Mouse (Mus musculus): ENCODE data around the gene Magi1.
"Not testable (repeated sequence)": the region's sequence is repeated elsewhere in the genome, so short reads cannot be mapped to it uniquely, and the experiment has no call there.

Magi1 gene

DNA sequence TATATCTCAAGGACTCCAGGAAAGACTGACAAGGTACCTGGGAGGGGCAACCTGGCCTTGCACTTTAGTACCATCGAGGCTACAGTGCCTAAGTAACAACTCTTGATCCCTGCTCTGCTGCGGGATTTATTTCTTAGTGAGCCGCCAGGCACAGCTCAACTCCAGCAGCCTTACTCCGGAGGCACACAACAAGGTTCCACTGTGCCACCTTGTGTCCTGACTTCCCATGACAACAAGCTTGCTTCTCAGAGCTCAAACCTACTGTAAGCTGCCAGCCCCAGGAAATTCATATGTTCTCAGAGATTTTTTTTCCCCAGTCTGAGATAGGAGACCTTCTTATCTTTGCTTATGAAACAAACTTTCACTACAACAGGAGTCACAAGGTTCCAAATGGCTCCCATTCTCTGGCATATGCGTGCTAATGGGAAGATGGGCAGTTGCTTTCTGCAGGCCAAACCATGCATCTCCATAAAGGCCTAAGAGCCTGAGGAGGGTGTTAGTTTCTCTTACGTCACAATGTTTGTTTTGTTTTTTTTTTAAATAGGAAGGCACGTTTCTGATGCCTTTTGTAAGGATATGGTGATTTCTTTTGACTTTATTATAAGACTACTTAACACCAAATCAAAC is 556.8 kb downstream of the Magi1 start:
- peak; percentile 82 for DNase-seq (ENCODE audit: low spot score)

DNA sequence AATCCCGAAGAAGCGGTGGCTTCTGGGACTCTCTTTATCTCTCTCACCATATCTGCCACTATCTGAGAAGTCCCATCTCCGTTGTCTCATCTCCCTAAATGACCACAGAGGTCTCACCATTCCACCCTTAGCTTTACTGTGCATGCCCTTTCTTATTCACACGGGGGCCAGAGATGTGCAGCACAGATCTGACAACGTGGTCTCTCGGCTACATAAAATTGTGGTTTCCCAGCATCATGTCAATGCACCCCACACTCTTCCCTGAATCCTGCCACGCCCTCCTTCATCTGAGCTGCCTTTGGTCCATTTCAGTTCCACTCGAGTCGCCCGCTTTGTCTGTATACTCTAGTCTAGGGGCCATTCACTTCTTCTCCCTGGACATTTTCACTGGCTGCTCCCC is 557.6 kb downstream of the Magi1 start:
- DNase-seq (ENCODE audit: low spot score), result no peak

DNA sequence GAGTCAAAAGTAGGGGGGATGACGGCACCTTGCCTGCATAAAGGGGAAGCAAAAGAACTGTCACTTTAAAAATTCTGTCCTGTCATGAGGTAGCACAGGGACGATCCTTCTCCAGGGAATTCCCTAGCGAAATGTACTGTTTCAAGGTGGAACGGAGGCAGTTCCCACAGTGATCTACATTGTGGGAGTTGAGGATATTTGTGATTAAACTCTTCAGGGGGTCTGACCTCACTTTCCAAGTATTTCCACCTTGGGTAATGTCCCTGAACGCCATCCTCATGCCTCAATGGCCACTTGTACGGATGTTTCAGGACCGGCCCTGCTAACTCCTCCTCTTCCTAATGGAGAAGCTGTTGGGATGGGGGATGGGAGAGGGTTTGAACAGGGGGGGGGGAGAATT is 559.0 kb downstream of the Magi1 start:
- no peak for DNase-seq (ENCODE audit: low spot score)

DNA sequence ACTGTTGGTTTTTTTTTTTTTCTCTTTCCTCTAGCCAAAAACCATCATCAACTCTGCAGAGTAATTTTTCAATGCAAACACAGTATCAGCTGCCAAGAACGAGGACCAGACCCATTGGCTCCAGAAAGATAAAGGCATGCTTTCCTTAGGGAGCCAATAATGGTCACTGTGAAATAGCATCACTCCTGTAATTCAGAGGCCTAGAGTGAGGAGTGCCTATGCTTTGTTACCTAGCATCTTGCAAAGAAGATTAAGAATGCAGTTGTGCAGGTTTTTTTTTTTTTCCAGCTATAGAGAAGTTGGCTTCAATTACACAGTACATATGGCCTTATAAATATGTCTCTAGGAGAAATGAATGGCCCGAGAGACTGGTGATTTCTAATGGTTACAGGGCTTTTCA is 560.5 kb downstream of the Magi1 start:
- no peak for DNase-seq (ENCODE audit: low spot score)

DNA sequence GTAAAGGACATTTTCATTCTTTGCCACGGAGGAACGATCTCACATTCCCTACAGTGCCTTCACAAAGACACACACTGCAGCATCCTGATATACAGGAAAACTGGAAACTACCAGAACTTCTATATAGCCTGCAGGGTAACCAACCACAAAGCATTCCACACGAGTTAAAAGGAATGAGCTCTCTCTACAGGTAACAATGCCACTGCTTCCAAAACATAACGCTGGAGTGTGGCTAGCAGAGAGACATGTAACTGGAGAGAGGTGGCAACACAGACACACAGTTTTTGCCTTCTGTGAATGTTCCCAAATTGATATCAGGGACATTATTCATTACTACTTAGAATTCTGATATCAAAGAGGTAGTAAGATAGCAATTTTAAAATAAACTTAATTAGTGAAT is 564.2 kb downstream of the Magi1 start:
- peak; percentile 40 for DNase-seq (ENCODE audit: low spot score)

DNA sequence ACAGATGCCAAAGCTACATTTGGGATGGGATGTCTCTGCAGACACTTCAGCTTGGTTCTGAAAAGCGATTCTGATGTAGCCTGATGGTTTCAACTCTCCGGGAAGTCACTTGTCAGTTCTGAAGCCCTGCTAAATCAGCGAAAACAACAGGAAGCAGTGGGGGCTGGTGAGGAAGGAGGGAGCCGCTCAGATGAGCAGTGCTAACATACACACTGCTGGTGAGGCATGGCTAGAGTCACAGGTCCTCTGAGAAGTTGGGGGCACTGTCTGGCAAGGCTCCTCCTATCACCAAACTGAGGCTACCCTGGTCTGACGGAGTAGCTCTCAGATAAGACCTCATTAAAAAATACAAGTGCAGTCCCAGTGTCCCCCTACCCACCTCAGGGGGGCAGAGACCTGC is 565.3 kb downstream of the Magi1 start:
- DNase-seq (ENCODE audit: low spot score), result no peak

DNA sequence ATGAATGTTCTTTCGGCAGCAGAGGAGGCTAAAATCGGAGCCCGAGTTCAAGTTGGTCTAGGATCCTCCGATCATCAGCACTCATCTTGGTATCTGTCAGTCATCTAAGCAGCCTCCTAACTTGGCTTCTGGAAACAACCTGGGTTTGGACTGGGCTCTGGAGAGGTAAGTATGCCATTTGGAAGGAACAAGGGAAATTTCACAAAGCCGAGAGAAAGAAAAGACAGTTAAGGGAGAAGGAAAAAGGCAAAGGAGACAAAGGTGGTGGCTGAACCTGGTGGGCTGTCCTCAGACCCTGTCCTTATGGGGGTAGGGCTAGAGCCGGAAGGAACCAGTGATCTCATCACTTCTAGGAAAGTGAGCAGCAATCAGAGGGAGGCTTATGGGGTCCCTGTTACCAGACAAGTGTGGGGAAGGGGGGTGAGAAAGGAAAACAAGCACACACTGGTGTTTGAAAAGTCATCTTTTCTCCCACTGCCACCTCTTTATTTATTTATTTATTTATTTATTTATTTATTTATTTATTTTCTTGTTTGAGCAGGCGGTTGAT is 565.8 kb downstream of the Magi1 start:
- DNase-seq (ENCODE audit: low spot score), result no peak

DNA sequence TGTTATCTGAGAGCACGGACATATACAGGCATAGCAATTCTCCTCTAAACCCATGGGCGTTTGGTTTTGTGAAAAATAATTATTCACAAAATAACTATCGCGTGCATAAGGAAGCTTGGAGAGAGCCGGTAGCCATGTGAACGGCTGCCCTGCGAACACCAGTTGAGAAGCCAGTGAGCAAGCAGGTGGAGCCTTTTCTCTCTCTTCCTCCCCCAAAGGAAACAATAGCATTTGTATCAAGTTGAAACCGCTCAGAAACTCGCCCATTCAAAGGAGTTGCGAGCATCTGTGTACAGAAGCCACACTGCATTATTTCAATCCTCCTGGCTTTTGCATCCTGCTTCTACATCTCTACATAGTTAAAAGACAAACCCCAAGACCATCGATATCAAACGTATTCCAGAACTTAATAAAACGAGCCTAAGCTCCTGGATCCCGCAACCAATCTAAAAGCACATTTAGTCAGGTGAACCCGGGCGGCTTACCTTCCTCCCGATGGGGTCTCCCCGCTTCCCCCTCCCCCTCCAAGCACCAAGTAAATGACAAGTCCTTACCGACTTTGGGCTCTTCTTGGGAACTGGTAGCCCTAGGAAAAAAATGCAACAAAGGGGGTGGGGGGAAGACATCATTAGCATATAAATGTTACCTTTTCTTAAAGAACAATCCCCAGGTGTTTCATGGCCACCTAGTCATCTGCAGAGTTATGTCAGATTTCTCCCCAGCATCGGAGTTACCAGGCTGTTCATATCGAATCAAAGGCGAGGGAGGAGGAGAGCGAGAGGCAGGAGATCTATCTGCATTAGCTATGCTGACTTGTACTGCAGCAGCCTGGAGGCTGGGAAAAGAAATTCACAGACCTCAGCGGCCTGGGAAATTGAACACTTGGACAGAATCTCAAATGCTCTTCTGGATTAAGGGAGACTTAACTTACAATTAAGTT is 566.8 kb downstream of the Magi1 start:
- no peak for DNase-seq (ENCODE audit: low spot score)

DNA sequence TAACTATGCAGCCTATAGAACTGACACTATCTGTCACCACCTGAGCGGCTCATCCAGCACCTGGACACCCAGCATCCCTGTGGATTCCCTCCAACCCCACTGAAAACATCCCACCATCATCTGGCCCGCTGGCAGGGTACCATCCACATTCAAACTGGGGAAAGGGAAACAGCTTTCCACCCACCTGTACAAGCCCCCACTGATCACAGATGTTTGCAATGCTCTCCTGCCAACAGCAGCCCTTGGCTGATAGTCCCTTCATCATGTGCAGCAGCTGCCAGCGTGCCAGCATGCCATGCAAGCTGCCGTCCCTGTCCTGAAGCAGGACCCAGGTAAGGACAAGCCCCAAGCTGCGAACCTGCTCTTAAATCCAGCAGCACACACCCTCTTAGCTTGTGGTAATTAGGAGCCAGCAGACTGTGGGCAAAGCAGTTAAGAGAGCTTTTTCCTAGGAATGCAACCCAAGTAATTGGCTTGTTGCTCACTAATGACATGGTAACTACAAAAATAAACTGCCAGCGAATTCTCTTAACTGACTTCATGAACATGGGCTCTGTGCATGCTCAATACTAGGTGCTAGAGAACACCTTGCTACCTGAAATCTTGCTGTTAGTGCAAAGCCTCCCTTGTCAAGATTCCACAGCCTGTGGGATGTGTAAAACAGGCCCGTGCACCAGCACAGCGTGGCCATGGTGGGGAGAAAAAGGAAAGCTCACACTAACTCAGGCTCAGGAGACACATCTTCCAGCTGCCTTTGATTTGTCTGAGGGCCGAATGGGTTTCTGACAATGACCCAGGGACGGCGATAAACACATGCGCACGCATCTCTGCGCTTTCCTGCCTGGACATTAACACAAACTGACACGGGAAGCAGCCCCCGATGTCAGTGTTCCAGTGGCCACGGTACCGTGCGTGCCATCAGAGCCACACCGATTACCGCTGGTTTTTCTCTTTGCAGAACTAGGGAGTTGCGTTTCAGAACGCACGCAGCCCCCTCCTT is 568.2 kb downstream of the Magi1 start:
- no peak for DNase-seq (ENCODE audit: low spot score)

DNA sequence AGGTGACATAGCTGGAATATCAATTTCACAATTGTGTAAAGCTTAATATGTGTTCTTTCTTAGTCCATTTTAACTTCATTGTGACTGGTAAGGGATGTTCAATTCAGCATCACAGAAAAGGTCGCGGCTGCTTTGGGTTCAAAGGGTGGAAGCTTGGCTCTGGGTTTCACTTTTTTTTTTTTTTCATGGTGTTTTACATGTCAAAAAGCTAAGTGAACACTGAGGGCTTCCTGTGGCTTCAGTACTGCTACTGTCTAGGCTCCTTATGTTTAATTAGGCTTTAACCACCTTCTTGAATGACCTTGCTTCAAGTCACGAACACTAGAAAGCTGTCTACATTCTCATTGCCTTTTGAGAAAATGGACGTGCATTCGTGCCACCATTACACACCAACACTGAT is 579.4 kb downstream of the Magi1 start:
- no peak for DNase-seq (ENCODE audit: low spot score)

DNA sequence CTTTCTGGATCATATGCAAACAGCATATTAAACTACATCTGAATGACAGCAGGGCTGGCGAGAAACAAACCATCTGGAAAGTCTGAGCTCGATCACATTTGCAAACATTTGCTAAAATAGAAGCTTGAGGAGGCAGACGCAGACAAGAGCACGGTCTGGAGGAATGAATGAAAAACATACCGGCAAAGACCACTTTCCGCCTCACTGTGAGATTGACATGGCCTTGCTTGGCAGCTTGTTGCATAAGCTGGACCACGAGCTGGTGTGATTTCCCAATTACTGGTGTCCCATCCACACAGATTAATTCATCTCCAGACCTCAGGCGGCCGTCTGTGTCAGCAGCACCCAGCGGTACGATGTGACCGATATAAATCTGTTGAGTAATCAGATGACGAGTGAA is 584.3 kb downstream of the Magi1 start:
- no peak for DNase-seq (ENCODE audit: low spot score)

DNA sequence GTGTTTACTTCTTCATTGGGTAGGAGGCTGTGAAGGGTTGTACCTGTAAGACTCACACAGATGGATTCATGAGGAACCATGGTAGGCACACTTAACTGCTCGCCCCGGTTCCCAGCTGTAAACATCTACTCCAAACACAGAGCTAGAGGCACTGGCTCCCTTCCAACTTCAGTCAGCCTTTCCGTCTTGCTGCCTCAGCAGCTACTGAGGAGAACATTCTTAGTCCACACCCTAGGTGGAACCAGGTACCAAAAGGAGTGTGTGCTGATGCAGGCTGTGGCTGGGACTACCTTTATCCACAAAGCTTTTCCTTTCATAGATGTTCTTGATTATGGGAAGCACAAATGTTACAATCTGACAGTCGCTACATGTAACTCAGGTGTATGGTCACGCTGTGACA is 585.8 kb downstream of the Magi1 start:
- no peak for DNase-seq (ENCODE audit: low spot score)

DNA sequence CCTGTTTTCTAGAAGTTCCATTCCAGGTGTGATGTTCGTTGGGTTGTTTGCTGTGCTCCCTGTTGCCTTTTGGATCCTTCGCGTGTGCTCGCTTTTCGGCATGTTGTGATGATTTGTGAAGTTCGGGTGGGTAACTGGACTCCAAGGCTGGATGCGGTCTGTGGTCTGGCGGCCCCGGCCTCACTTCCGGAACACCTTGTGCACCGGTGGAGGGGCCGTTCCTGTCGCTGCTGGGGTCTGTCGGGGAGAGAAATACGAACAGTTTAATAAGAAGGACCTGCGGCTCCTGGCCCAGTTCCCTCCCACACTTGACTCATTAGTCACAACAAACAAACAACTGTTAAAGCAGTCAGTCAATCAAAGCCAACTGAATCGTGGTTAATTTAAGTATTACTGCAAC is 605.0 kb downstream of the Magi1 start:
- DNase-seq (ENCODE audit: low spot score), result no peak

DNA sequence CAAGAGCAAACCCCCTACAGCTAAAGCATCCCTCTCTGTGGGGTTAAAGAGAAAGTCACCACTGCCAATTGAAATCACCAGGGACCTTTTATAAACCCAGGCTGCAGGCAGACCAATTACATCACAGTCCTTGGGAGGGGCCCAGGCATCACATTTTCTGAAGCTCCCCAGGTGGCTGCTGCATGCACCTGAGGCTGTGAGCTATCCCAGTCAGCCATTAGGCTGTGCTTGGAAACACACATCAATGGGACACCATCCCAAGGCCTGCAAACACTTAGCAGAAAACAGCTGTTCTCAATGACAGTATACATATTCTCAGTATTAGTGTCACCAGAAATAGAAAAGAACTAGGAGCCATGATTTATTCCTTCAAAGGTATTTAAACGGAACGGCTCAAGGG is 617.0 kb downstream of the Magi1 start:
- no peak for DNase-seq (ENCODE audit: low spot score)

DNA sequence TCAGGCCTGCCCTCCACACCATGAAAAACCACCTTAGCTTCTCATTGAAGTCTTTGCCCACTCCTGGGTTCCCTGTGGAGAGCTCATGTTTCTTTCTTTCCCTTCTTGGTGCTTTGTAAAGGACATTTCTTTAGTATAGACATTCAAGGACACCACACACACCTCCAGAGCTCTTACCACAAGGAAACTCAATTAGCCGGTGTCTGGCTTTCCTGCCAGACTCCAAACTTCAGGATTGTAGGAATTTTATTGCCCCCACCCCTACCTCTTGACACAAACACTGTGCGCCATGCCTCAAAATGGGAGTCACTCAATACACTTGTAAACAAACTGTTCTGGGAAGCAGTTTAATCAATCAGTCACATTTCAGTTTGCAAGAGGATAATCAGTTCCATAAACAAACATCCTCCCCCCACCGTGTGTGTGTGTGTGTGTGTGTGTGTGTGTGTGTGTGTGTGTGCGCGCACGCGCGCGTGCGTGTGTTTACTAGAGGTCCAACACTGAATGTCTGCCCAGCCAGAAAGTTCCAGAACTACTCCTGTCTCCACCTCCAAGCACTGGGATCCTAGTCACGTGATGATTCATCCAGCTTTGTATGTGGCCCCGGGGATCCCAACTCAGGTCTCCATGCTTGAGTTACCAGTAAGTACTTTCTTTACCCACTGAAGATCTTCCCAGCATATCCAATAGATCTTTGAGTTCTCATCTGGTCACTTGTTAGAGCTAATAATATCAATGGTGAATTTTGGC is 618.5 kb downstream of the Magi1 start:
- DNase-seq (ENCODE audit: low spot score), result no peak

DNA sequence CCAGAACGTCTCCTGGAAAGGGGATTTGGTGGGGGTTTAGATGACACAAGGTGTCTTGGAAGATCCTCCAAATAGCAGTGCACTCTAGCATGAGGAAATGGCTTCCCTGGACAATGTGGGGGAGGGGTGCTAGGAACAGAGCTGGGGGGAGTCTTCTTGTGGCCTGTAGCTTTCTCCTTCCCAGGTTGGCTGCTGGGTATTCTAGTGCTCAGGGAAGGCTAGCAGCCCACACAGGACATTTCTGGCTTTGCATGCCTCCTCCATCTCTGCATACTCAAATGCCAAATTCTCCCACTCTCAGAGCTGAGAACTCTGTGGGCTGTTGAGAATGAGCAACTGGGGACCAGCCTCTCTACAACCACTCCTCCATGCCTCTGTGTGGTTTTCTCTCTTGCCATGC is 622.6 kb downstream of the Magi1 start:
- no peak for DNase-seq (ENCODE audit: low spot score)

DNA sequence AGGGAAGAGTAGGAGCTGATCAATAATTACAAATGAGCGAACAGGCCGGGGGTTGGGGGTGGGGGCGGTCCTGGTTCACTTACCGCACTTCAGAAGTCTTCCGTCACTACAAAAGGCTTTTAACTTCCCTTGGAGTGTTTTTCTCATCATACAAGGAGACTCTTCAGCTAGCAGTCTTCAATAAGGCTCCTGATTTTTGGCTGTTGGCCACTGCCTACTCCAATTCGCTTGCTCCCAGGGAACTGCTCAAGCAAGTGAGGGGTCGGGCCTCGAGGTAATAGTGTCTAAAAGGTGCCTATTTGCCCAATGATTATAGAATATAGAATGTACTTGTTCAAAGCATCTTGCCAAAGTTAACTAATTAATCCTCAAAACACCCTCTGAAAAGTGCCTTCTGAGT is 624.2 kb downstream of the Magi1 start:
- no peak for DNase-seq (ENCODE audit: low spot score)

DNA sequence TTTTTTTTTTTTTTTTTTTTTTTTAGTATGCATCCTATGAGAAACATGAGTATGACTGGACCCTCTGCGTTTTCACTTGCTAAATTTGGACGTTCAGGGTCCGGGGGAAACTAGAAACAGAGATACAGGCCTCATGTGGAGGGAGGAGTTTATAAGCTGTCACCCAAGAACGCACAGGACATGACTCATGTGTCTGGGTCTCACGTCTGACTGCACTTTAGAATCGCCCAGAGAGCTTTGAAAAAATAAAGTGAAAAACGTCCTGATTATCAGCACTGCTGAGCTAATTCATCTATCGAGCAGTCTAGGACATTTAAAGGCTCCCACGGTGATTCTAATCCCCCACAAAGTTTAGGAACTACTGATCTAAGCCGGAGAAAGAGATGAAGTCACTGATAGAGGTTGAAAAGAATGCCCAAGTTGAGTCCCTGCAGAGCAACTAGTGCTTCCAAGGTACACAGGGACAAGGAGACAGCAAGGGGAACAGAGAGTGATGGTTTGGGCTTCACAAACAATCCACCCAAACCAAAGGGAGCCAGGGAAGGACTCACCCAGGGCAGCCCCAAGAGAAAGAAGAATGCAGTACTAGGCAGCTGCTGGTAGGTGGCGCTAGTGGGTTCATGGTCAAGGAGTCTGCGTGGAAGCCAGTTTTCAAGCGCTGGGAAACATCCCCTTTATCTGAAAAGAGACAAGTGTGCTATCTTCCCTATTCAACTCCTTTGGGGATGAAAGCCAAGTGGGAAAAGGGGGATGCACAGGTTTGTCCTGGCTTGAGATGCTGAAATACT is 626.3 kb downstream of the Magi1 start:
- peak; percentile 74 for DNase-seq (ENCODE audit: low spot score)

DNA sequence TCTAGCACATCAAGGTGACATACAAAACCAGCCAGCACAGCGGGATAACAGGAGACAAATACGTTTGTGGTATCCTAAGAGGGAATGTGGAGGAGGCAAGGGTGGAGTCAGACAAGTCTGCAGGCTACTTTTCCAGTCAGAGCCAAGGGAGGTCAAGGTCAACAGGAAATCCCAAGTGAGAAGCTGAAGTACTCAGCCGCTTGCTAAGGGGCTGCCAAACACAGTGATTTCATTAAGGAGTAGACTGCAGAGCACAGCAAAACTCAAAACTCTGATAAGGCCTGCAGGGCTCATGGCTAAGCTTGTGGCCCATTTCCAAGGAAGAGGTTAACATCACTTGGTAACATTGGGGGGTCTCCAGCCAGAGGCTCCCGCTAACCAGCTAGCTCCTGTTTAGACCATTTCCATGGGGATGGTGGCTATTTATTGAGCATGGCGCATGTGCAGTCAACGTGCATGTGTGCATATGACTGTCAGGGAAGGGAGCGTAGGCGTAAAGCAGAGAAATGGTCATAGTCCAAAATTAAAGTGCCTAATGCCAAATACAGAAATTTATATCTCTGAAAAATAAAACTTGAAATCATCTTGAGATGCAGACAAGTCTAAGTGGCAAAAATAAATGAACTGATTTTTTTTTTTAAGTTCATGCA is 635.0 kb downstream of the Magi1 start:
- peak; percentile 42 for DNase-seq (ENCODE audit: low spot score)

DNA sequence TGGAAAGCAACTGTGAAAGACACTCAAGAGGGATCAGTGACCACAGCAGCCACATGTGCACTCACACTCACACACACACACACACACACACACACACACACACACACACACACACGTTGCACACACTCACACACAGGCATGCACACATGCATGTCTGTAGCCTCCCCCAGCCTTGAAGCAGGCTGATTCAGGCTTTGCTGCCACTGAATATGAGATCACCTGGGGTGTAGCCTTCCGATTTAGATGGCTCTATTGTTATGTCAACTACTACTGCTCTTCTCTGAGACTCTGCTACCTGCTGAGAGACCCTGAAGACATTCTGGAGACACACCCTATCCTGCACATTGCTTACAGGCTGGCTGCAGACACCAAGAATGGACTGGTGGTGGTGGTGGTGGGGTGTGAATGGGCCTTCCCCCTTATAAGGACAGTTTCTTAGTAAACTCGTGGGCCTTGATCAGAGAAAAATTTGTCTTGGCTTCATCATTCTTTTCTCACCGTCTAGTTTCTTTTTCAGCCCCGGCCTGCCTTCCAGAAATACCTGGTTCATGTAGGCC is 653.9 kb downstream of the Magi1 start:
- DNase-seq (ENCODE audit: low spot score), result not testable (repeated sequence)

All from adipocyte (in vitro differentiated cells).